8 mouse cellular contexts compared by ENCODE assay signal in the genomic region with DNA sequence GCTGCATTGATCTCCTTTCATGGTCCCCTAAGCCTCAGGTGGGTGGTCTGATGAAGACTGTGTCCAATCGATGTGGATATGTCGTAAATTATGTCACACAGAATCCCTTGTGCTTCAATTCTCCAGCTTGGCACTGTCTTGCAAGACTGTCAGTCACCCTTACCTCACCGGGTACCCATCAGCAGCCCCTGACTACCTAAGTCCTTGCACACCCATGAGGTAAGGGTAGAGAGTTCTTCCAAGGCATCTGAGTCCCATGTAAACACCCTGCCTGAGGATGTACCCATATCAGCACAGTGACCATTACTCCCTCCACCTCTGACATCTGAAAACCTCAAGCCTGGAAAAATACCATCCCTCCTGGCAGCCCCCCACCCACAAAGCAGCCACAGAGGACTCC. TPM values are rescaled to one million over a fixed set of nuclear protein-coding genes. Genes with fewer than 3 reads are reported as not detected.
DNase-seq lines count a peak whose midpoint lies in the region; ATAC-seq lines count a peak whose summit lies in the region.

No protein-coding gene starts in this region.

- peak overlapping the region; percentile 62 for H3K4me3 ChIP-seq in kidney, embryonic 14.5 days (ENCODE audit: low read length)
- H3K4me3 ChIP-seq in embryonic facial prominence, embryonic 12.5 days = peak overlapping the region; percentile 58
- H3K4me3 ChIP-seq in hindbrain, embryonic 16.5 days (ENCODE audit: low read length) = peak overlapping the region; percentile 75
- peak overlapping the region; percentile 79 for H3K4me3 ChIP-seq in midbrain, embryonic 15.5 days

- no peak for DNase-seq in kidney, adult 11 months
- DNase-seq in spleen, postnatal 4 days (ENCODE audit: low spot score in 2 of 2) = no peak
- DNase-seq in left cerebral cortex, postnatal 10 days (ENCODE audit: extremely low spot score in 1 of 2, low spot score in 2 of 2) = no peak

- H3K9ac ChIP-seq in kidney, embryonic 14.5 days (ENCODE audit: low read depth, low read length) = 0 out of 2 replicates have a peak overlapping the region, but pooled peaks have one; percentile 63
- H3K9ac ChIP-seq in embryonic facial prominence, embryonic 12.5 days = peak overlapping the region; percentile 68
- peak overlapping the region; percentile 87 for H3K9ac ChIP-seq in hindbrain, embryonic 16.5 days (ENCODE audit: low read depth, low read length)
- H3K9ac ChIP-seq in midbrain, embryonic 15.5 days = peak overlapping the region; percentile 75

- peaks cover 34% of the 10 kb centered on the region for H3K4me1 ChIP-seq in kidney, embryonic 14.5 days (ENCODE audit: control insufficient read depth, insufficient read depth, low read length)
- H3K4me1 ChIP-seq in embryonic facial prominence, embryonic 12.5 days = peaks cover 37% of the 10 kb centered on the region
- peaks cover 19% of the 10 kb centered on the region; the same call in 1 of the 2 replicates for H3K4me1 ChIP-seq in hindbrain, embryonic 16.5 days (ENCODE audit: control insufficient read depth, insufficient read depth, low read depth, low read length)
- peaks cover 37% of the 10 kb centered on the region for H3K4me1 ChIP-seq in midbrain, embryonic 15.5 days

- H3K36me3 ChIP-seq in kidney, embryonic 14.5 days (ENCODE audit: control insufficient read depth, insufficient read depth, low read length) = no peaks in the 10 kb centered on the region
- no peaks in the 10 kb centered on the region for H3K36me3 ChIP-seq in embryonic facial prominence, embryonic 12.5 days
- peaks cover 10% of the 10 kb centered on the region; the same call in 1 of the 2 replicates for H3K36me3 ChIP-seq in hindbrain, embryonic 16.5 days (ENCODE audit: control insufficient read depth, insufficient read depth, low read length)
- peaks cover 10% of the 10 kb centered on the region; the same call in 1 of the 2 replicates for H3K36me3 ChIP-seq in midbrain, embryonic 15.5 days (replicated peaks)

- 60% methylated on average over 3 of the region's 3 CpGs for WGBS in kidney, embryonic 14.5 days
- 46% methylated on average over 3 of the region's 3 CpGs for WGBS in embryonic facial prominence, embryonic 12.5 days
- WGBS in hindbrain, embryonic 16.5 days = 43% methylated on average over 3 of the region's 3 CpGs
- WGBS in midbrain, embryonic 15.5 days = 46% methylated on average over 3 of the region's 3 CpGs

- no peak for ATAC-seq in kidney, embryonic 14.5 days (ENCODE audit: low FRiP score, low TSS enrichment)
- no peak for ATAC-seq in embryonic facial prominence, embryonic 12.5 days (ENCODE audit: insufficient number of reproducible peaks, insufficient read depth, low FRiP score, low TSS enrichment)
- ATAC-seq in hindbrain, embryonic 16.5 days = no peak
- peak; percentile 53 for ATAC-seq in midbrain, embryonic 15.5 days (replicated peaks)
- ATAC-seq in inflammation-experienced regulatory T-cells, adult 6 months = no peak

- H3K4me2 ChIP-seq in kidney, embryonic 14.5 days (replicated peaks; ENCODE audit: low read depth, low read length) = peak overlapping the region; percentile 99
- peak overlapping the region; percentile 100 for H3K4me2 ChIP-seq in embryonic facial prominence, embryonic 12.5 days (replicated peaks)
- H3K4me2 ChIP-seq in hindbrain, embryonic 16.5 days (ENCODE audit: low read length) = peak overlapping the region; percentile 76
- peak overlapping the region; percentile 90 for H3K4me2 ChIP-seq in midbrain, embryonic 15.5 days

- no peak overlapping the region for H3K27ac ChIP-seq in kidney, embryonic 14.5 days (ENCODE audit: low read depth, low read length)
- no peak overlapping the region for H3K27ac ChIP-seq in embryonic facial prominence, embryonic 12.5 days
- H3K27ac ChIP-seq in hindbrain, embryonic 16.5 days (ENCODE audit: low read depth, low read length) = peak overlapping the region; percentile 87
- H3K27ac ChIP-seq in midbrain, embryonic 15.5 days = peak overlapping the region; percentile 81

- intact Hi-C loops in left cerebral cortex, postnatal 10 days (cut with DNase I) = no loop called here

- H3K27me3 ChIP-seq in kidney, embryonic 14.5 days (ENCODE audit: control insufficient read depth, insufficient read depth, low read length) = peaks cover 7% of the 10 kb centered on the region; the same call in 1 of the 2 replicates
- peaks cover 15% of the 10 kb centered on the region for H3K27me3 ChIP-seq in embryonic facial prominence, embryonic 12.5 days
- H3K27me3 ChIP-seq in hindbrain, embryonic 16.5 days (replicated peaks; ENCODE audit: control insufficient read depth, insufficient read depth, low read length) = no peaks in the 10 kb centered on the region
- no peaks in the 10 kb centered on the region for H3K27me3 ChIP-seq in midbrain, embryonic 15.5 days (replicated peaks)

- H3K9me3 ChIP-seq in kidney, embryonic 14.5 days (ENCODE audit: control insufficient read depth, low read length) = no peaks in the 10 kb centered on the region
- H3K9me3 ChIP-seq in embryonic facial prominence, embryonic 12.5 days = no peaks in the 10 kb centered on the region
- no peaks in the 10 kb centered on the region for H3K9me3 ChIP-seq in hindbrain, embryonic 16.5 days (ENCODE audit: control insufficient read depth, low read length)
- H3K9me3 ChIP-seq in midbrain, embryonic 15.5 days = no peaks in the 10 kb centered on the region

RNA-seq across cellular contexts. Expression of gene Atp1b2, which starts 1.4 kb away (rescaled TPM):
- polyA plus RNA-seq in kidney, embryonic 14.5 days (2014; fragmentation: Nextera tagmentation; extraction: Ambion mirVana) = 7.6 and 11.4 TPM in 2 replicates
- polyA plus RNA-seq in embryonic facial prominence, embryonic 12.5 days (2016; fragmentation: Nextera tagmentation; extraction: Ambion mirVana) = 4.2 and 5.3 TPM in 2 replicates
- 105 and 117 TPM in 2 replicates for polyA plus RNA-seq in hindbrain, embryonic 16.5 days (2015; fragmentation: Nextera tagmentation; extraction: Ambion mirVana)
- polyA plus RNA-seq in midbrain, embryonic 15.5 days (2015; fragmentation: Nextera tagmentation; extraction: Ambion mirVana) = 60.0 and 60.9 TPM in 2 replicates
- under 1 TPM in 1 of 3 experiments, not detected in 2; 0.17 TPM for polyA plus RNA-seq in inflammation-experienced regulatory T-cells, adult 6 months (2017; shearing (Covaris generic))
- total RNA-seq in left cerebral cortex, postnatal 10 days (2021) = 100 to 1,000 TPM; 395 to 416 TPM

RNA-seq across cellular contexts. Expression of gene Shbg, which starts 13.4 kb away (rescaled TPM):
- polyA plus RNA-seq in kidney, embryonic 14.5 days (2014; fragmentation: Nextera tagmentation; extraction: Ambion mirVana) = not detected in 2 replicates
- not detected in 2 replicates for polyA plus RNA-seq in embryonic facial prominence, embryonic 12.5 days (2016; fragmentation: Nextera tagmentation; extraction: Ambion mirVana)
- polyA plus RNA-seq in hindbrain, embryonic 16.5 days (2015; fragmentation: Nextera tagmentation; extraction: Ambion mirVana) = not detected in 2 replicates
- not detected in 2 replicates for polyA plus RNA-seq in midbrain, embryonic 15.5 days (2015; fragmentation: Nextera tagmentation; extraction: Ambion mirVana)
- under 1 TPM in 1 of 3 experiments, not detected in 2; 0.40 TPM for polyA plus RNA-seq in inflammation-experienced regulatory T-cells, adult 6 months (2017; shearing (Covaris generic))
- not detected for total RNA-seq in left cerebral cortex, postnatal 10 days (2021)

RNA-seq across cellular contexts. Expression of gene Sat2, which starts 17.5 kb away (rescaled TPM):
- polyA plus RNA-seq in kidney, embryonic 14.5 days (2014; fragmentation: Nextera tagmentation; extraction: Ambion mirVana) = 16.9 and 22.6 TPM in 2 replicates
- 25.4 and 25.8 TPM in 2 replicates for polyA plus RNA-seq in embryonic facial prominence, embryonic 12.5 days (2016; fragmentation: Nextera tagmentation; extraction: Ambion mirVana)
- 22.6 and 26.2 TPM in 2 replicates for polyA plus RNA-seq in hindbrain, embryonic 16.5 days (2015; fragmentation: Nextera tagmentation; extraction: Ambion mirVana)
- polyA plus RNA-seq in midbrain, embryonic 15.5 days (2015; fragmentation: Nextera tagmentation; extraction: Ambion mirVana) = 23.5 and 24.9 TPM in 2 replicates
- not detected for polyA plus RNA-seq in inflammation-experienced regulatory T-cells, adult 6 months (2017; shearing (Covaris generic))
- 10 to 100 TPM; 12.7 to 15.2 TPM for total RNA-seq in left cerebral cortex, postnatal 10 days (2021)

RNA-seq across cellular contexts. Expression of gene Trp53, which starts 24.2 kb away (rescaled TPM):
- polyA plus RNA-seq in kidney, embryonic 14.5 days (2014; fragmentation: Nextera tagmentation; extraction: Ambion mirVana) = 214 and 219 TPM in 2 replicates
- polyA plus RNA-seq in embryonic facial prominence, embryonic 12.5 days (2016; fragmentation: Nextera tagmentation; extraction: Ambion mirVana) = 159 and 161 TPM in 2 replicates
- 47.9 and 57.9 TPM in 2 replicates for polyA plus RNA-seq in hindbrain, embryonic 16.5 days (2015; fragmentation: Nextera tagmentation; extraction: Ambion mirVana)
- polyA plus RNA-seq in midbrain, embryonic 15.5 days (2015; fragmentation: Nextera tagmentation; extraction: Ambion mirVana) = 60.4 and 70.1 TPM in 2 replicates
- 100 to 1,000 TPM; 193 to 355 (median 324) TPM for polyA plus RNA-seq in inflammation-experienced regulatory T-cells, adult 6 months (2017; shearing (Covaris generic))
- 10 to 100 TPM; 20.5 to 26.1 TPM for total RNA-seq in left cerebral cortex, postnatal 10 days (2021)

RNA-seq across cellular contexts. Expression of gene Wrap53, which starts 24.3 kb away (rescaled TPM):
- 26.9 and 31.9 TPM in 2 replicates for polyA plus RNA-seq in kidney, embryonic 14.5 days (2014; fragmentation: Nextera tagmentation; extraction: Ambion mirVana)
- 29.4 and 36.2 TPM in 2 replicates for polyA plus RNA-seq in embryonic facial prominence, embryonic 12.5 days (2016; fragmentation: Nextera tagmentation; extraction: Ambion mirVana)
- 18.2 and 20.1 TPM in 2 replicates for polyA plus RNA-seq in hindbrain, embryonic 16.5 days (2015; fragmentation: Nextera tagmentation; extraction: Ambion mirVana)
- polyA plus RNA-seq in midbrain, embryonic 15.5 days (2015; fragmentation: Nextera tagmentation; extraction: Ambion mirVana) = 21.4 and 23.2 TPM in 2 replicates
- polyA plus RNA-seq in inflammation-experienced regulatory T-cells, adult 6 months (2017; shearing (Covaris generic)) = 10 to 100 TPM; 22.0 to 32.2 (median 25.7) TPM
- total RNA-seq in left cerebral cortex, postnatal 10 days (2021) = 1 to 10 TPM; 6.3 to 7.6 TPM

Comparison
In these comparisons a context has a peak if more than half of its experiments do, and no peak if none do; other contexts are left out.
1. H3K27ac ChIP-seq: peak in hindbrain, embryonic 16.5 days (single experiment) and midbrain, embryonic 15.5 days (single experiment); none in kidney, embryonic 14.5 days (single experiment) and embryonic facial prominence, embryonic 12.5 days (single experiment).
2. RNA of gene Sat2, which starts 17.5 kb away (polyA plus RNA-seq): 22.6 to 26.2 TPM in hindbrain, embryonic 16.5 days, 25.4 to 25.8 TPM in embryonic facial prominence, embryonic 12.5 days, 23.5 to 24.9 TPM in midbrain, embryonic 15.5 days and 16.9 to 22.6 TPM in kidney, embryonic 14.5 days; not detected in inflammation-experienced regulatory T-cells, adult 6 months; every median in the first group is over 10 times any median in the second.
3. Peak in every context shown above with its lines, with median percentiles within 50 percentile points of each other: H3K4me2 ChIP-seq, H3K4me3 ChIP-seq and H3K9ac ChIP-seq.